Mouse (Mus musculus): ENCODE data around the gene Kif11. TPM values are rescaled to one million over a fixed set of nuclear protein-coding genes. Genes with fewer than 3 reads are reported as not detected.

The Kif11 gene
- polyA plus RNA-seq, 2 experiments = 46.7 to 47.1 TPM

DNA sequence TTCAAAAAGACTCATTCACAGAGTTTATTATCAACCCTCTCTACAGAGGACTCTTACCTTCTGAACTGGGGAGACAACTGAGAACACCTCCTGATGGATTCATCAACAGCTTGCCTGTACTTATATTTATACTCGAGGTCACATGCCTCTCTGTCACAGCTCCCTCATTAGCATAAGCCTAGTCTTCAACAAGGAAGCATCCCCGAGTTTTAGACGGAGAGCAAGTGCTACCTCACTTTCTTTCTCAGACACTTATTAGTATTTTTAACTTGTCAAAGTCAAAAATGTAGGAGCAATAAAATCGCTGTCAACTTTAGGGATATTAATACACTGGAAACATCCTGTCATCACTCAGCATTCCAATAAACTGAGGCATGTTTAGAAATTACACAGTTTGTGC, 38.5 kb upstream of the Kif11 start, which contains the start of gene Ide:
Gene Ide (minus strand): TSS at position 101 of the 400 bp plus-strand sequence.
- ATAC-seq (ENCODE audit: low FRiP score, low read depth) = no peak
- H3K4me1 ChIP-seq (ENCODE audit: control insufficient read depth, insufficient read depth, low read length) = no peaks in the 10 kb centered on the region
- 77% methylated on average over 4 of the region's 4 CpGs for WGBS

DNA sequence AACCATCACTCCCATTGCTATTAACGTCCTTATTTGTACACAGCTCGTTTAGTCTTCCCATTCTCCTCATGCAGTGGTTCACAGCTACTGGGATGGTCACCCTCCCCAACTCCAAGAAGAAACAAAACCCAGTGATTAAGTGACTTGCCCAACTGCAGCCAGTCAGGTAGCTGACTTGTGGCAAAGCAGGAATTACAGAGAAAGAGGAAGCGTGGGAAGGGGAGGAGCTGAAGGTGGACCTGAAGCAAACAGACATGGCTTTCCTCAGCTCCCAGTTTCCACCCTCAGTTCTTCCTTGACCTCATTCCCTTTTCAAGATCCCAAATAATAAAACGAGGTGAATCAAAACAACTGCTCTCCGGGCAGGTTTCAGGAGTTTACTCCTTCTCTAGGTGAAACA, 35.7 kb upstream of the Kif11 start:
- Histone ChIP-seq H3K27me3 (ENCODE audit: control insufficient read depth, insufficient read depth, low read length) (no peaks in the 10 kb centered on the region), H3K9me3 (ENCODE audit: control insufficient read depth, low read length) (no peaks in the 10 kb centered on the region), H3K36me3 (ENCODE audit: control insufficient read depth, insufficient read depth, low read length) (no peaks in the 10 kb centered on the region), H3K27ac (replicated peaks; ENCODE audit: low read depth, low read length) (no peak overlapping the region), H3K4me2 (replicated peaks; ENCODE audit: low read depth, low read length, severe bottlenecking) (no peak overlapping the region), H3K4me1 (ENCODE audit: control insufficient read depth, insufficient read depth, low read length) (no peaks in the 10 kb centered on the region), H3K4me3 (replicated peaks; ENCODE audit: low read length) (no peak overlapping the region), H3K9ac (ENCODE audit: low read depth, low read length, severe bottlenecking) (no peak overlapping the region)
- DNase-seq (ENCODE audit: low spot score) (no peak), ATAC-seq (ENCODE audit: low FRiP score, low read depth) (no peak)
- WGBS = 79% methylated on average over 5 of the region's 5 CpGs
- no peak for TF ChIP-seq POLR2A (IDR thresholded peaks at IDR 0.05; ENCODE audit: borderline replicate concordance, extremely low read depth, insufficient read depth, insufficient read length)

More for the DNA sequence above, 38.5 kb upstream of the Kif11 start, which contains the start of gene Ide:
- no peak for TF ChIP-seq POLR2A (IDR thresholded peaks at IDR 0.05; ENCODE audit: borderline replicate concordance, extremely low read depth, insufficient read depth, insufficient read length)
- Histone ChIP-seq H3K27ac (replicated peaks; ENCODE audit: low read depth, low read length) (no peak within 1 kb of the TSS), H3K36me3 (ENCODE audit: control insufficient read depth, insufficient read depth, low read length) (no peaks in the 10 kb centered on the region), H3K27me3 (ENCODE audit: control insufficient read depth, insufficient read depth, low read length) (no peaks in the 10 kb centered on the region), H3K9ac (ENCODE audit: low read depth, low read length, severe bottlenecking) (no peak within 1 kb of the TSS), H3K9me3 (ENCODE audit: control insufficient read depth, low read length) (no peaks in the 10 kb centered on the region), H3K4me3 (replicated peaks; ENCODE audit: low read length) (no peak within 1 kb of the TSS), H3K4me2 (replicated peaks; ENCODE audit: low read depth, low read length, severe bottlenecking) (no peak within 1 kb of the TSS)
- no peak for DNase-seq (ENCODE audit: low spot score)

DNA sequence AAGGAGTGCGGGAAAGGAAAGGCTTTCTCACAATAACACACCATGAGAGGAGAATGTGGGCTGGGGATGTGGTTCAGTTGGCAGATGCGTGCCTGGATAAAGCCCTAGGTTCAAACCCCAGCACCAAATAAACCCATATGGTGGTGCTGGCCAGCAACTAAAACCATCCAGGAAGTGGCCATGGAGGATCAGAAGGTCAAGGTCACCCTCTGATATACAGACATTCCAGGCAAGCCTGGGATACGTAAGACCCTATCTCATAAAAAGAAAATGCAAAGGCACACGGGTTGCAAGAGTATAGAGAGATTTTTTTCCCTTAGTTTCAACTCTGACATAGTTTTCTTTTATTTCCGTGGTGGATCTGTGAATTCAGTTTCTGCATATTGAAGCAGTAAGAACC, 35.3 kb upstream of the Kif11 start:
- Histone ChIP-seq H3K4me2 (replicated peaks; ENCODE audit: low read depth, low read length, severe bottlenecking) (no peak overlapping the region), H3K4me3 (replicated peaks; ENCODE audit: low read length) (no peak overlapping the region), H3K9me3 (ENCODE audit: control insufficient read depth, low read length) (no peaks in the 10 kb centered on the region), H3K36me3 (ENCODE audit: control insufficient read depth, insufficient read depth, low read length) (no peaks in the 10 kb centered on the region), H3K4me1 (ENCODE audit: control insufficient read depth, insufficient read depth, low read length) (no peaks in the 10 kb centered on the region), H3K9ac (ENCODE audit: low read depth, low read length, severe bottlenecking) (no peak overlapping the region), H3K27me3 (ENCODE audit: control insufficient read depth, insufficient read depth, low read length) (no peaks in the 10 kb centered on the region), H3K27ac (replicated peaks; ENCODE audit: low read depth, low read length) (no peak overlapping the region)
- no peak for TF ChIP-seq POLR2A (IDR thresholded peaks at IDR 0.05; ENCODE audit: borderline replicate concordance, extremely low read depth, insufficient read depth, insufficient read length)
- 73% methylated on average over 5 of the region's 5 CpGs for WGBS
- DNase-seq (ENCODE audit: low spot score) = no peak
- no peak for ATAC-seq (ENCODE audit: low FRiP score, low read depth)

DNA sequence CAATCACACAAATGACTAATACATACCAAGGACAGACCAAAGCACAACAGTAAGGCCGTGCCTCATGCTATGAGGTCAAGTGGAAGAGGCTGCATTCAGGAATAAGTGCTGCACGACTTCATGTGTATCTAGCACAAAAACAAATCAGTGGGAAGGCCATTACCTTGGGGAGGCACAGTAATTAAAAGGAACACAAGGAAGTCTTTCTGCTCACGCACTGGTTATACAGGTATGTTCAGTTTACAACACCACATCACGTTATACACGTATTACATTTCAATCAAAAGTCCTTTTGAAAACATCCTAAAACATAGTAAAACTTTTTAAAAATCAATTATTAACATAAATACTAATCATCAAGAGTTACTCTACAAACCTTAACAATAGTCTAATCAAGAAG, 32.3 kb upstream of the Kif11 start:
- no peak for ATAC-seq (ENCODE audit: low FRiP score, low read depth)

DNA sequence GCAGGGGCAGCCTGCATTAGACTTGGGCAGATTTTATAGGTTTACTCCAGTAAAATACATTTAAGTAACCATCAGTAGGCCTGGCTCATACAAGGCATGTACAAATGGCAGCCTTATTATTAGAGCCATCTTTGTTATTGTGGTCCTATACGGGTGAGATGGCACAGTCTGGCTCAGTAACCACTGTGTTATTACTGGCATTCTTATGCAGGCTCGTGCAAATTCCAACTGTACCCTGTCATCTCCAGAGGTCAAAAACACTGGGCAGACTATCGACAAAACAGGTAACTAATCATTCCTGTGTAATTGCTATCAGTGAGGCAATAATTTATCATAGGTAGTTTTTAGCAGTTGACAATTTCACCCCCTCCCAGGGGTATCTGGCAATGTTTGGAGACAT, 29.9 kb upstream of the Kif11 start:
- H3K9ac ChIP-seq (ENCODE audit: low read depth, low read length, severe bottlenecking) = no peak overlapping the region
- no peak overlapping the region for H3K27ac ChIP-seq (replicated peaks; ENCODE audit: low read depth, low read length)
- DNase-seq (ENCODE audit: low spot score) (no peak), ATAC-seq (ENCODE audit: low FRiP score, low read depth) (no peak)
- H3K4me2 ChIP-seq (replicated peaks; ENCODE audit: low read depth, low read length, severe bottlenecking) = no peak overlapping the region
- no peaks in the 10 kb centered on the region for H3K36me3 ChIP-seq (ENCODE audit: control insufficient read depth, insufficient read depth, low read length)
- TF ChIP-seq POLR2A (IDR thresholded peaks at IDR 0.05; ENCODE audit: borderline replicate concordance, extremely low read depth, insufficient read depth, insufficient read length) = no peak
- H3K27me3 ChIP-seq (ENCODE audit: control insufficient read depth, insufficient read depth, low read length) = no peaks in the 10 kb centered on the region
- no peaks in the 10 kb centered on the region for H3K9me3 ChIP-seq (ENCODE audit: control insufficient read depth, low read length)
- H3K4me1 ChIP-seq (ENCODE audit: control insufficient read depth, insufficient read depth, low read length) = no peaks in the 10 kb centered on the region
- 62% methylated on average over 3 of the region's 3 CpGs for WGBS
- H3K4me3 ChIP-seq (replicated peaks; ENCODE audit: low read length) = no peak overlapping the region

More for the DNA sequence above, 32.3 kb upstream of the Kif11 start:
- Histone ChIP-seq H3K4me3 (replicated peaks; ENCODE audit: low read length) (no peak overlapping the region), H3K27ac (replicated peaks; ENCODE audit: low read depth, low read length) (no peak overlapping the region), H3K4me2 (replicated peaks; ENCODE audit: low read depth, low read length, severe bottlenecking) (no peak overlapping the region), H3K4me1 (ENCODE audit: control insufficient read depth, insufficient read depth, low read length) (no peaks in the 10 kb centered on the region), H3K9ac (ENCODE audit: low read depth, low read length, severe bottlenecking) (no peak overlapping the region), H3K36me3 (ENCODE audit: control insufficient read depth, insufficient read depth, low read length) (no peaks in the 10 kb centered on the region), H3K27me3 (ENCODE audit: control insufficient read depth, insufficient read depth, low read length) (no peaks in the 10 kb centered on the region), H3K9me3 (ENCODE audit: control insufficient read depth, low read length) (no peaks in the 10 kb centered on the region)
- TF ChIP-seq POLR2A (IDR thresholded peaks at IDR 0.05; ENCODE audit: borderline replicate concordance, extremely low read depth, insufficient read depth, insufficient read length) = no peak
- 76% methylated on average over 5 of the region's 5 CpGs for WGBS
- no peak for DNase-seq (ENCODE audit: low spot score)

DNA sequence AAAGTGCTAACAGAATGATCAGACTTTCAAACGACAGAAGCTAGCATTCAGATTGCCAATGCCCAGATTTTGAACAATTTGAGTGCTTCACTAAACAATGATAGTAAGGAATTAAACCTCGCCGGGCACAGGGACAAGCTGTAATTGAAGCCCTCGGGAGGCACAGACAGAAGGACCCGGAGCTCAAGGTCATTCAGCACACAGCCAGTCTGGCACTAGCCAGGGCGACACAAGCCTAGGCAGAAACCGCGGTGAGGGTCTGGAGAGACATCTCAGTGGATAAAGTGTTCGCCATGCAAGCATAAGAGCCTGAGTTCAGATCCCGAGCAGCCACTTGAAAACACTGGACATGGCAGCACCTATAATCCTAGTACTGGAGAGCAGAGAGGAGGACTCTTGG, 27.9 kb upstream of the Kif11 start:
- DNase-seq (ENCODE audit: low spot score) (no peak), ATAC-seq (ENCODE audit: low FRiP score, low read depth) (no peak)
- H3K9ac ChIP-seq (ENCODE audit: low read depth, low read length, severe bottlenecking) = no peak overlapping the region
- H3K9me3 ChIP-seq (ENCODE audit: control insufficient read depth, low read length) = peaks cover 11% of the 10 kb centered on the region; the same call in 1 of the 2 replicates
- H3K27me3 ChIP-seq (ENCODE audit: control insufficient read depth, insufficient read depth, low read length) = no peaks in the 10 kb centered on the region
- TF ChIP-seq POLR2A (IDR thresholded peaks at IDR 0.05; ENCODE audit: borderline replicate concordance, extremely low read depth, insufficient read depth, insufficient read length) = no peak
- WGBS = 84% methylated on average over 10 of the region's 10 CpGs
- no peak overlapping the region for H3K4me2 ChIP-seq (replicated peaks; ENCODE audit: low read depth, low read length, severe bottlenecking)
- no peaks in the 10 kb centered on the region for H3K36me3 ChIP-seq (ENCODE audit: control insufficient read depth, insufficient read depth, low read length)
- H3K27ac ChIP-seq (replicated peaks; ENCODE audit: low read depth, low read length) = no peak overlapping the region
- no peaks in the 10 kb centered on the region for H3K4me1 ChIP-seq (ENCODE audit: control insufficient read depth, insufficient read depth, low read length)
- no peak overlapping the region for H3K4me3 ChIP-seq (replicated peaks; ENCODE audit: low read length)

All from limb, embryonic 14.5 days (tissue).